Mouse (Mus musculus) left cerebral cortex, adult 2 months (tissue): ENCODE results near the gene Srbd1. TPM values are rescaled to one million over a fixed set of nuclear protein-coding genes. Genes with fewer than 3 reads are reported as not detected.

Experiments used
- DNase-seq, 2 experiments: peaks; one replicate each; pipeline ENCODE4 v3.0.0; 2021 to 2022; ENCODE audit warnings: low spot score in 2 of 2, mixed read lengths in 1 of 2; ENCODE audit errors: extremely low spot score in 1 of 2
- H3K27ac ChIP-seq: fragments of 200-600 bp; 2 replicates; pipeline ENCODE4 v1.8.1; 2022
- H3K4me3 ChIP-seq: fragments of 200-600 bp; 2 replicates; pipeline ENCODE4 v1.8.1; 2022
- CTCF ChIP-seq: fragments of 200-600 bp; IDR thresholded peaks from 2 replicates; pipeline ENCODE4 v1.8.1; 2022; ENCODE audit warnings: antibody characterized with exemption, mild to moderate bottlenecking, moderate library complexity
- intact Hi-C: fragments of 180-260 bp; cut with DNase I; formaldehyde crosslinking; loops from one replicate; pipeline ENCODE4 v1.15.1; 2025
- long read RNA-seq, 2 experiments: library from polyadenylated mRNA; stranded (forward); transcript quantifications; one replicate each; pipeline ENCODE4 v2.0.0; 2021; ENCODE audit warnings: borderline mapping rate in 2 of 2
- total RNA-seq, 2 experiments: library from RNA; stranded (reverse); gene quantifications; 2 replicates each; pipeline ENCODE4 v1.2.3; 2021

Gene Srbd1
- total RNA-seq: 10 to 100 TPM; 12.7 to 16.5 TPM
- long read RNA-seq, experiment 1, transcript Srbd1-201 (21 exons, 3,530 nt): major isoform, 5 of 7 reads
- long read RNA-seq, experiment 1, partial matches to known transcripts: 1 of 7 reads
- long read RNA-seq, experiment 1, other reads (novel, unspliced or antisense): 1 of 7 reads
- long read RNA-seq, experiment 2, transcript Srbd1-201 (21 exons, 3,530 nt): major isoform, 5 of 8 reads
- long read RNA-seq, experiment 2, partial matches to known transcripts: 0 of 8 reads
- long read RNA-seq, experiment 2, other reads (novel, unspliced or antisense): 3 of 8 reads

GRCm38 (mm10) chr17:86145079-86145951 is at the start of gene Srbd1:
Gene Srbd1, minus strand, starts transcription at chr17:86145175.
- TF ChIP-seq CTCF: no peak
- Histone ChIP-seq H3K4me3 (peak within 1 kb of the TSS; percentile 72), H3K27ac (peak within 1 kb of the TSS; percentile 85)
- DNase-seq: peak; percentile 88 to 89
- intact Hi-C loops: no loop called here

DNA sequence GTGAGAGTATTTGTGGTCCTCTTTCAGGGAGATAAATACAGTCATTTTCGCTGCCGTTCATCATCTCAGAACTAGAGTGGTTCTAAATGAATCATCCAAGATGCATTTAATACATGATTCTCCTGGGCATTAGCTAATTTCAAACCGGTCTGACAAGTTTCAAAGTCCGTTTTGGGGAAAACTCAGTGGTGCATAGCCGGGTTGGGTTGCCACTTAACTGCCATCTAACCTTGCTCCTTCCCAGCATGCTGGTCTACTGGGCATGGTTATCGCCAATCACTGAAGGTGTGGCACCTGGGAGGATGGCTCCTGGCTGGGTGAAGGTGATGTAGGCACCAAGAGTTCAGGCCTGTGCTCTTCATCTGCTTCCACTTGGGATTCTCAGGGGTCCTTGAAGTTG is 49.0 kb upstream of the Srbd1 start:
- no peak for DNase-seq
- H3K27ac ChIP-seq: no peak overlapping the region
- no peak overlapping the region for H3K4me3 ChIP-seq
- intact Hi-C loops: no loop called here
- no peak for TF ChIP-seq CTCF

DNA sequence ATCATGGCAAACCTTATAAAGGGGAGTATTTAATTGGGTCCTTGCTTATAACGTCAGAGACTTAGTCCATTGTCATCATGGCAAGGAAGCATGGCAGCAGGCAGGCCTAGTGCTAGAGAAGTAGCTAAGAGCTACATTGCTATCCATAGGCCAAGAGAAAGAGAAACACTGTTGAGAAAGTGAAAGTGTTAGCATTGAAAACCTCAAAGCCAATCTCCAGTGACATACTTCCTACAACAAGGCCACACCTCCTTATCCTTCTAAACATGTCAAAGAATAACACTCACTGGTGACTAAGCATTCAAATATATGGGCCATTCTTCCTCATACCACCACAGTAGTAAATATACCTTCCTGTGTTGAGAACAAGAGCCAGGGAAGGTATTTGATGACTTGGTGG is 42.8 kb upstream of the Srbd1 start:
- intact Hi-C loops: no loop called here
- no peak for TF ChIP-seq CTCF

DNA sequence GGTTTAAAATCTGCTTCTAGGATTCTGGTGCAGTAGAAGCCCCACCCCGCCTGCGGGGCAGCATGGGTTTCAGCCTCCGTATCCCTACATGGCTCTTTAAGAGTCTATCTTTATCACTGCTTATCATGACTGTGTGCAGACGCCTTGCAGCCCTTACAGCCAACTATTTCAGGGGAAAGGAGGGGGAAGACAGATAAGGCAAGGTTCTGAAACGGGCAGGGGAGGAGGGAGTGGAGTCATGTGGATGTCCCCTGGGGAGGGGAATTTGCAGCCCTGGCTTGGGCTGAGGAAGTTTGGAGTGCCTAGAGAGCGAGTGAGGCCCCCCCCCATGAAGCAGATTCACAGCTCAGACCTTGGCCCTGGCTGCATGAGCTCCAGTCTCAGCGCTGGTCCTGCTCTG is 40.6 kb upstream of the Srbd1 start:
- no peak for TF ChIP-seq CTCF
- Histone ChIP-seq H3K27ac (no peak overlapping the region), H3K4me3 (no peak overlapping the region)
- no peak for DNase-seq
- intact Hi-C loops: loop anchor here (2.0 kb wide), 1 partner anchor 29 kb away; no protein-coding TSS in a partner anchor

More for the DNA sequence above, 42.8 kb upstream of the Srbd1 start:
- H3K4me3 ChIP-seq: no peak overlapping the region
- no peak for DNase-seq
- no peak overlapping the region for H3K27ac ChIP-seq

DNA sequence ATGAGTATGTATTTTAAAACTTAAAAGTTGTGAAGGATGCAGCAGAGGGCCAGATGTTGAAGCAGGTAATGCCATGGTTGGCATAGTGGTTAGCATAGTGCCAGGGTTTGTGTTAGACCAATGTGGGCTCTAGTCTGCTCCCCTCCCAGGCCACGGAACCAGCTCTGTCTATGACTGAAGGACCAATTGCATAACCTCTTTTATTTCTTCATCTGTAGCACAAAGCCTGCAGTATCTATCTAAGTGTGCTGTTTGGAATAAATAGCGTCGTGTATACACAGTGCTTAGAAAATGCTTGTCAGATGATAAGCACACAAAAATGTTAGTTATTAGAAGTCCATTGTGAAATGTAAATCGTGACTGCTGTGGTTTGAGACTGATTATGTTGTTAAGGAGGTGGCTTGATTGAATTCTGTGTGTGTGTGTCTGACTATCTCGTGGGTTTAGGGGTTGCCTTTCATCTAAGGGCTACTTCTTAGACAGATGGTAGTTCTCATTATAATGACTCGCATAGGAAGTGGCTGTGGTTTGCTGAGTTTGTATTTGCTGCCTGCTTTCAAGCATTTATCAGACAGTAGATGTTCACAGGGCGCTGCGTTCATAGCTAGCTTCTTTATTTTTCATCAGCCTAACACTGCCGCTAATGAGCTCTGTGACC is 39.7 kb upstream of the Srbd1 start:
- DNase-seq: no peak
- no peak for TF ChIP-seq CTCF
- Histone ChIP-seq H3K4me3 (no peak overlapping the region), H3K27ac (no peak overlapping the region)
- intact Hi-C loops: loop anchor here (2.0 kb wide), 1 partner anchor 30 kb away; no protein-coding TSS in a partner anchor

DNA sequence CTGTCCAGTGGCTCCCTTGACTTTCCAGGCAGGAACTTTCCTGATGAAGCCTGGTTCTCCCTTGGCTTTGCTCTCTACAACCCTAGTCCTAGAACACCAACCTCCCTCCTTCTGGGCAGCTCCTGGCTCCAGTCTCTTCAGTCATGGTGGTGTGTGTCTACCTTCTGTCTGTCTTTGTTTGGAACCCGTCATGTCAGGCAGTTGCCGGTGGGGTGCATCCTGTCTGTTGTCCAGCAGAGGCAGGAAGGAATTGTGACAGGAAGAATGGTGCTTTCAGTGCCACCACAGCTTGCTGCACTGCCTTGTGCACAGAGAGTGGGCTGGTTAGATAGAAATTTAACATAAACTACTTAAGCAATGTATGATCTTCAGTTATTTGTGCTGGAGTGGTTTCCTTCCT is 38.8 kb upstream of the Srbd1 start:
- Histone ChIP-seq H3K27ac (no peak overlapping the region), H3K4me3 (no peak overlapping the region)
- DNase-seq: no peak
- TF ChIP-seq CTCF: no peak; the same call in none of the 2 replicates
- intact Hi-C loops: loop anchor here (2.0 kb wide), 1 partner anchor 31 kb away; no protein-coding TSS in a partner anchor

DNA sequence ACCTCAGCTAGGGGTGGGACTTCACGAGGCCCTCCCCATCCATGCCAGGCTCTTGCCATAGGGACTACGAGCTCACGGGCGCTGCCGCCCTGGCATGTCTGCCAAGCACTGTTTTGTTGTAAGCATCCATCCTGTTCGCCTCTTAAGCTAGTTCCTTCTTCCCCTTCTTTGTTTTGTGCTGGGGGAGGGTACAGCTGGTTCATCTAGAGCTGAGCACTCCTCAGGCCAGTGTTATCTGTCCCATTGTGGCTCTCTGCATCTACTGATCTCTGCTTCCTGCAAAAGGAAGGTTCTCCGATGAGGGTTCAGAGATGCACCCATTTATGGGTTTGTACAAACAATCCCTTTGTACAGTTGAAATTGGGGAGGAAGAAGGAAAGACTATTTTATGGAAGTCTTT is 31.7 kb upstream of the Srbd1 start:
- DNase-seq: no peak
- Histone ChIP-seq H3K27ac (no peak overlapping the region), H3K4me3 (no peak overlapping the region)
- no peak for TF ChIP-seq CTCF
- intact Hi-C loops: no loop called here

DNA sequence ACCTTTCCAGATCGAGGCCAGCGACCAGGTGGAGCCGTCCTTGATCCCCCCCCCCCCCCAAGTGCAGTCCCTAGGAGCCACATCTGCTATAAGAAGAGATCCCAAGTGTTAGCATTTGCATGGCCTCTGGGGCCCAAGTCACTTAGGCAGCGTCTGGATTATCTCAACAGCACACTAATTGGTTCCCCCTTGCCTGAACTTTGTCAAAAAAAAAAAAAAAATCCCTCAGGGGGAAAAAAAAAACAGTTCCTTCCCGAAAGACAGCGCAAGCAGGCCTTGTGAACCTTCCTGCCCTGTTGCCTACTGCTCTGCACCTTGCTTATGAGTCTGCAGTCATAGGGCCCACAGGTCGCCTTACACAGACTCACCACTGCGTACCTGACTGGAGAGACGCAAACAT is 30.5 kb upstream of the Srbd1 start:
- Histone ChIP-seq H3K27ac (no peak overlapping the region), H3K4me3 (no peak overlapping the region)
- no peak for DNase-seq
- intact Hi-C loops: no loop called here
- no peak for TF ChIP-seq CTCF

DNA sequence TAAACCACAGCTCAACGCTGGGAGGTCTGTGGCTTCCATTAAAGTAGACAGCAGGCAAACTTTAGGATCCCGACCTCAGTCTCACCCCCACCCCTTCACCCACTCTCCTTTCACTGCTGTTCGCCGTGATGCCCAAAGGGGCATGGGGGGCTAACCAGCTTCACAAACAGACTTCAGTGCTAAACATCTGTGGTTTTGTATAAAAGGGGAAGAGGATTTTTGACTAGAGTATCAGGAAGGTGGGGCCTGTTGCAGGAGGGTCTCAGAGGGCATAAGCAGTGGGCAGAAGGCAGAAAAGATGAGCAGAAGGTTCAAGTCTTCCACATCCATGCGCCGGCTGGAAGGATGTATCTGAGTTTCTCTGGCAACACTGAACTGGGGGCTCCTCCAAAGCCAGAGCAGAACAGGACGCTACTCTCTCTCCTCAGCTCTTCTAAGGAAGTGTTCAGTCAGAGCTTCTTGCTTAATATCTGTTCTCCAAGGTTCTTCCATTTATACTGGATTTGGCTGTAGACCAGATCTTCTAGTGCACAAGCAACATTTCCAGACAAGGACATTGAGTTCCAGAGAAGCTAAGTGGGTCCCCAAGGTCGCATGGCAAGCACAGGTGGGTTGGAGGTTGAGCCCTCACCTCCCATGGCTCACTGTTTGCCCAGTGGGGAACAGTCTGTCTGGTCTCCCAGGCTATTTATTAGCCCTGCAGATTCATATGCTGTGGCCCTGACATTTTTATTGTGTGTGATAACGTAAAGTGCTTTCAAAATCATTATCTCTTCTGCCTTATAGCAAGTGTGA is 25.4 kb upstream of the Srbd1 start:
- no peak for DNase-seq
- no peak for TF ChIP-seq CTCF
- Histone ChIP-seq H3K27ac (peak overlapping the region; percentile 37), H3K4me3 (peak overlapping the region; percentile 74)
- intact Hi-C loops: no loop called here

GRCm38 (mm10) chr17:86169092-86169491 is 24.1 kb upstream of the Srbd1 start:
- DNase-seq: peak in 1 of 2 experiments; percentile 43
- intact Hi-C loops: loop anchor here (2.0 to 5.0 kb wide), 2 partner anchors 46 to 178 kb away; no protein-coding TSS in a partner anchor
- peak overlapping the region; percentile 95 for H3K27ac ChIP-seq
- H3K4me3 ChIP-seq: peak overlapping the region; percentile 74
- no peak for TF ChIP-seq CTCF

GRCm38 (mm10) chr17:86168231-86168981 is 23.4 kb upstream of the Srbd1 start:
- intact Hi-C loops: loop anchor here (1.0 to 5.0 kb wide), 3 partner anchors 46 to 179 kb away; no protein-coding TSS in a partner anchor
- Histone ChIP-seq H3K4me3 (peak overlapping the region; percentile 74), H3K27ac (peak overlapping the region; percentile 95)
- DNase-seq: peak; percentile 54 to 61
- no peak; the same call in 1 of the 2 replicates for TF ChIP-seq CTCF
